Mouse (Mus musculus) midbrain, embryonic 12.5 days (tissue): Measurements from ENCODE around the gene Brca2. TPM values are rescaled to one million over a fixed set of nuclear protein-coding genes. Genes with fewer than 3 reads are reported as not detected.

Source experiments
- ATAC-seq: fragments of 200-750 bp; cut with Nextera tagmentation; 2 replicates; pipeline ENCODE4 v1.8.0; 2017; ENCODE audit warnings: low read depth, moderate TSS enrichment, moderate library complexity; ENCODE audit not compliant: low FRiP score
- H3K27ac ChIP-seq: fragments of 300-500 bp; sonication (generic); replicated peaks from 2 replicates; pipeline ENCODE4 v1.5.1; 2016; ENCODE audit warnings: mild to moderate bottlenecking
- H3K27me3 ChIP-seq: fragments of 300-500 bp; sonication (generic); 2 replicates; pipeline ENCODE4 v1.6.1; 2016; ENCODE audit warnings: mild to moderate bottlenecking
- H3K36me3 ChIP-seq: fragments of 300-500 bp; sonication (generic); 2 replicates; pipeline ENCODE4 v1.6.1; 2016
- H3K4me1 ChIP-seq: fragments of 300-500 bp; sonication (generic); 2 replicates; pipeline ENCODE4 v1.6.1; 2016
- H3K4me2 ChIP-seq: fragments of 300-500 bp; sonication (generic); replicated peaks from 2 replicates; pipeline ENCODE4 v1.6.1; 2016; ENCODE audit warnings: mild to moderate bottlenecking, moderate library complexity
- H3K4me3 ChIP-seq: fragments of 300-500 bp; sonication (generic); 2 replicates; pipeline ENCODE4 v1.5.1; 2016; ENCODE audit warnings: mild to moderate bottlenecking
- H3K9ac ChIP-seq: fragments of 300-500 bp; sonication (generic); replicated peaks from 2 replicates; pipeline ENCODE4 v1.6.1; 2016; ENCODE audit warnings: mild to moderate bottlenecking, moderate library complexity
- H3K9me3 ChIP-seq: fragments of 300-500 bp; sonication (generic); 2 replicates; pipeline ENCODE4 v1.6.1; 2016; ENCODE audit warnings: mild to moderate bottlenecking
- WGBS: fragments of 180-500 bp; shearing (Covaris S2); methylation state at CpG from one replicate; pipeline ENCODE4 v1.1.7; 2016; 5-methylcytosine and 5-hydroxymethylcytosine counted together
- polyA plus RNA-seq: library from polyadenylated mRNA; unstranded; fragments of >200 nt; fragmentation: Nextera tagmentation; extraction: Ambion mirVana; gene quantifications from 2 replicates; pipeline ENCODE4 v1.2.1, GENCODE M21; 2016

Brca2 gene
- polyA plus RNA-seq, 1 experiment from 2014 or later: 25.2 TPM

DNA sequence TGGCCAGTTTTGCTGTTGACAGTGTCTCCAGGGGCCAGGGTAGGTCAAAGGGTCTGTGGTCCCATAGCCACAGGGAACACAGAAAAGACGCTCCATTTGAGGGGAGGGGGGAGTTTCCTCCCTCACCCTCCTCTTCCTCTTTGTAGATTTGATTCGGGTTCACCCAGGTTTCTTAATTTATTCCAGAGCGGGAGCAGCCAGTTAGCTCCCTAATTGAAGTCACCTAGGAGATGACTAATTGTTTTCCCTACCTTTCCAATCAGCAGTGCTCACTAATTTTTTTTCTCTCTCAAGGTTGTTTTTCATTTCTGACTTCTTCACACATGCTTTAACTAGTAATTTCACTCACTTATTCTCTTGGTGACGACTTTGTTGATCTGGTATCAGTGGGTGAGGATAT is 4.4 kb upstream of the Brca2 start, which contains the start of gene Zar1l:
TSS of gene Zar1l (minus strand) at position 101 of the 400 bp plus-strand sequence.
- no peak within 1 kb of the TSS for H3K27ac ChIP-seq
- H3K27me3 ChIP-seq: no peaks in the 10 kb centered on the region
- H3K4me2 ChIP-seq: no peak within 1 kb of the TSS
- no peaks in the 10 kb centered on the region for H3K36me3 ChIP-seq
- 67% methylated on average over 4 of the region's 4 CpGs for WGBS
- H3K4me3 ChIP-seq: no peak within 1 kb of the TSS
- no peak for ATAC-seq
- H3K9me3 ChIP-seq: 0 out of 2 replicates have a peak, but pooled peaks cover 3% of the 10 kb centered on the region
- no peak within 1 kb of the TSS for H3K9ac ChIP-seq
- 0 out of 2 replicates have a peak, but pooled peaks cover 3% of the 10 kb centered on the region for H3K4me1 ChIP-seq

DNA sequence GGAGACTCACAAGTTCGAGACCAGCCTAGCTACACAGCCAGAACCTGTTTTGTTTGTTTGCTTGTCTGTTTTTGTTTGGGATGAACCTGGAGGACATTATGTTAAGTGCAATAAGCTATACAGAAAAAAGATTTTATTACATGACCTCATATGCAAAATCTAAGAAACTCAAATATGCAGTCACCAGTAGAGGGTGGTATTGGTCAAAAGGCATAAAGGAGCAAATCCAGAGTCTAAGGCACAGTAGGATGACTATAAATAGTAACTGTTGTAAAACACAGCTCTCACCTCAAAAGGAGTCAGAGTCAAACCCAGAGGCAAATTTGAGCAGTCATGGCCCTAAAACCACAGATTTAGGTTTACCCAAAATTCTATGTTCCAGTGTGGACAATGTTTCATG is 2.9 kb upstream of the Brca2 start:
- Histone ChIP-seq H3K4me1 (peaks cover 11% of the 10 kb centered on the region), H3K9ac (no peak overlapping the region), H3K27ac (no peak overlapping the region), H3K27me3 (no peaks in the 10 kb centered on the region), H3K9me3 (no peaks in the 10 kb centered on the region), H3K4me3 (no peak overlapping the region), H3K36me3 (no peaks in the 10 kb centered on the region), H3K4me2 (no peak overlapping the region)
- 94% methylated on average over 1 of the region's 1 CpGs for WGBS
- ATAC-seq: no peak

DNA sequence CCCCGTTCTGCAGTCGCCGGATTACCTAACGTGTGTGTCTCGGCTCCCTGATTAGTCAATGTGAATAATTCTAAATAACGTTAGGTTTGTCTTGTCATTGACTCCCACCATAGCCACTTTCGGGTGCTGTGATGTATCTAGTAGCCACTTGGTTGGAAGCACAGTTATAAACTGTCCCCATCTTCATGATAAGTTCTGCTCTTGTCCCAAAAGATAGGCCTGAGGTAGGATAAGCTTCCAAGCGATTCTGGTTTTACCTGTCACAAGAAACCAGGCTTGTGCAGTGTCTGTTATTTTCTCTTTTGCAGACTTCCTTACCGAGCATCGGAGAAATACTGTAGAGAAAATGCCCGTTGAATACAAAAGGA is 421 bp downstream of the Brca2 start:
- Histone ChIP-seq H3K4me3 (peak overlapping the region; percentile 82), H3K4me2 (peak overlapping the region; percentile 71), H3K9me3 (no peaks in the 10 kb centered on the region), H3K36me3 (no peaks in the 10 kb centered on the region), H3K27me3 (no peaks in the 10 kb centered on the region), H3K9ac (peak overlapping the region; percentile 84), H3K4me1 (peaks cover 11% of the 10 kb centered on the region), H3K27ac (peak overlapping the region; percentile 63)
- ATAC-seq: no peak
- 8% methylated on average over 11 of the region's 11 CpGs for WGBS

DNA sequence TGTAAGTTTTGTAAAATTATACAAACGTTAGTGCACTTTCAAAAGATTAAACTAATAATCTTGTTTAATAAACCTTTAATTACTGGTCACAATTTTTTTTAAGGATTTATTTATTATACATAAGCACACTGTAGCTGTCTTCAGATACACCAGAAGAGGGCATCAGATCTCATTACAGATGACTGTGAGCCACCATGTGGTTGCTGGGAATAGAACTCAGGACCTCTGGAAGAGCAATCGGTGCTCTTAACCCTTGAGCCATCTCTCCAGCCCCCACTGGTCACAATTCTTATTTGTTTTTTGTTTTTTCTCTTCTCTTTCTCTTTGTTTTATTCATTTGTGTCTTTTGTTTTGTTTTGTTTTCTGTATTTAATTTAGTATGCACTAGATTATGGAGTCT is 2.8 kb downstream of the Brca2 start:
- H3K27ac ChIP-seq: no peak overlapping the region
- no peak for ATAC-seq
- H3K27me3 ChIP-seq: no peaks in the 10 kb centered on the region
- H3K4me3 ChIP-seq: no peak overlapping the region
- 85% methylated on average over 2 of the region's 2 CpGs for WGBS
- no peaks in the 10 kb centered on the region for H3K36me3 ChIP-seq
- H3K9ac ChIP-seq: no peak overlapping the region
- no peaks in the 10 kb centered on the region for H3K9me3 ChIP-seq
- H3K4me1 ChIP-seq: peaks cover 11% of the 10 kb centered on the region
- H3K4me2 ChIP-seq: no peak overlapping the region

- H3K9me3 ChIP-seq: no peaks in the 10 kb centered on the region
- ATAC-seq: no peak
- H3K4me3 ChIP-seq: no peak overlapping the region
- 98% methylated on average over 1 of the region's 1 CpGs for WGBS
- no peak overlapping the region for H3K4me2 ChIP-seq
- no peaks in the 10 kb centered on the region for H3K27me3 ChIP-seq
- no peak overlapping the region for H3K27ac ChIP-seq
- H3K36me3 ChIP-seq: peaks cover 43% of the 10 kb centered on the region
- no peaks in the 10 kb centered on the region for H3K4me1 ChIP-seq
- H3K9ac ChIP-seq: no peak overlapping the region
Measured at GRCm38 (mm10) chr5:150541302-150541701, 18.9 kb downstream of the Brca2 start.

- H3K4me2 ChIP-seq: no peak overlapping the region
- WGBS: 90% methylated on average over 2 of the region's 2 CpGs
- no peak overlapping the region for H3K9ac ChIP-seq
- H3K4me3 ChIP-seq: no peak overlapping the region
- H3K27me3 ChIP-seq: no peaks in the 10 kb centered on the region
- ATAC-seq: no peak
- peaks cover 25% of the 10 kb centered on the region for H3K36me3 ChIP-seq
- no peak overlapping the region for H3K27ac ChIP-seq
- no peaks in the 10 kb centered on the region for H3K9me3 ChIP-seq
- no peaks in the 10 kb centered on the region for H3K4me1 ChIP-seq
Measured at GRCm38 (mm10) chr5:150543184-150543583, 20.8 kb downstream of the Brca2 start.

GRCm38 (mm10) chr5:150551637-150552036 is 29.2 kb downstream of the Brca2 start:
- Histone ChIP-seq H3K9me3 (no peaks in the 10 kb centered on the region), H3K4me3 (no peak overlapping the region), H3K4me1 (no peaks in the 10 kb centered on the region), H3K4me2 (no peak overlapping the region), H3K36me3 (peaks cover 40% of the 10 kb centered on the region), H3K27ac (no peak overlapping the region), H3K9ac (no peak overlapping the region), H3K27me3 (no peaks in the 10 kb centered on the region)
- ATAC-seq: no peak
- WGBS: 90% methylated on average over 3 of the region's 3 CpGs

GRCm38 (mm10) chr5:150559519-150560103 is 37.2 kb downstream of the Brca2 start:
- H3K9ac ChIP-seq: no peak overlapping the region
- H3K36me3 ChIP-seq: peaks cover 40% of the 10 kb centered on the region
- H3K4me2 ChIP-seq: no peak overlapping the region
- no peaks in the 10 kb centered on the region for H3K9me3 ChIP-seq
- H3K27ac ChIP-seq: no peak overlapping the region
- 95% methylated on average over 6 of the region's 6 CpGs for WGBS
- H3K27me3 ChIP-seq: no peaks in the 10 kb centered on the region
- no peak overlapping the region for H3K4me3 ChIP-seq
- no peak for ATAC-seq
- no peaks in the 10 kb centered on the region for H3K4me1 ChIP-seq

- no peak overlapping the region for H3K9ac ChIP-seq
- no peak for ATAC-seq
- H3K36me3 ChIP-seq: peaks cover 39% of the 10 kb centered on the region
Measured at GRCm38 (mm10) chr5:150560851-150561250, 38.4 kb downstream of the Brca2 start.

GRCm38 (mm10) chr5:150561376-150561775 is 38.9 kb downstream of the Brca2 start:
- Histone ChIP-seq H3K4me2 (no peak overlapping the region), H3K27me3 (no peaks in the 10 kb centered on the region), H3K36me3 (peaks cover 38% of the 10 kb centered on the region), H3K27ac (no peak overlapping the region), H3K4me1 (no peaks in the 10 kb centered on the region), H3K9ac (no peak overlapping the region), H3K4me3 (no peak overlapping the region), H3K9me3 (no peaks in the 10 kb centered on the region)
- no peak for ATAC-seq

More at GRCm38 (mm10) chr5:150560851-150561250, 38.4 kb downstream of the Brca2 start:
- Histone ChIP-seq H3K4me3 (no peak overlapping the region), H3K4me2 (no peak overlapping the region), H3K4me1 (no peaks in the 10 kb centered on the region), H3K27ac (no peak overlapping the region), H3K9me3 (no peaks in the 10 kb centered on the region), H3K27me3 (no peaks in the 10 kb centered on the region)
- 98% methylated on average over 5 of the region's 5 CpGs for WGBS

DNA sequence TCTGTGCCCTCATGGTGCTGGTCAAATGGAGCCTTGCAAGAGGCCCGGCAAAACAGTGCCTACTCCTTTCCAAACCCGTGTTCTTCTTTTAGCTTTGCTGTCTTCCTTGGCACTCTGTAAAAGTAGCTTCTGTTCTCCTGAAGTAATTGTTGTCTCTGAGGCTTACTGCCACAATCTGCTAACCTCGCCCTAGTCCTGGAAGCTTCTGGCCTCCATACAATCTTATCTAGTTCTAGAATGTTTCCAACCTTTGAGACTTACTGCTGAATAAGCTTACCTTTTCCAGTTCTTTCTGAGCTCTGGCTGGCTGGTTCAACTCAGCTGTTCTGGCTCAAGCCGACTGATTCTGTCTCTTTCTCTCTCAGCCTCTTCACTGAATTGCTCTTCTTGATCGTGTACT is 39.4 kb downstream of the Brca2 start:
- Histone ChIP-seq H3K27ac (no peak overlapping the region), H3K4me2 (no peak overlapping the region), H3K4me1 (no peaks in the 10 kb centered on the region), H3K9me3 (no peaks in the 10 kb centered on the region), H3K27me3 (no peaks in the 10 kb centered on the region), H3K36me3 (peaks cover 39% of the 10 kb centered on the region), H3K9ac (no peak overlapping the region), H3K4me3 (no peak overlapping the region)
- ATAC-seq: no peak
- WGBS: 94% methylated on average over 5 of the region's 5 CpGs

DNA sequence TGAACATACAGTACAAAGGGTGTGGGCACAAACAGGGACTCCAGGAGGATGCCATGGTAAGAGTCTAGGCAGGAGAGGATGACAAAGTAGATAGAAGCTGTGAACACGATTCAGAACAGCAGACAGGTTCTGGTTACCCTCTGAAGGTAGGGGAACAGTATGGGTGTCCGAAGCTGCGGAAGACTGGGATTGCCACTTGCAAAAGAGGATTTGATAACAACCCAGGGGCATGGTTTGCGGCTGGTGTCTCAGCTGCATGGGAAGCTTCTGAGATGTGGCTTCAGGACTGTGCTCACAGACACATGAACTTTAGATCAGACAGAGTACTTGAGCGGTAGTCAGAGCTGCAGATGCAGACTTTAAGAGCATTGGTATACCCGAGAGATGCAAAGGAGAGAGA is 42.0 kb downstream of the Brca2 start:
- Histone ChIP-seq H3K4me2 (no peak overlapping the region), H3K27me3 (no peaks in the 10 kb centered on the region), H3K4me3 (no peak overlapping the region), H3K27ac (no peak overlapping the region), H3K4me1 (no peaks in the 10 kb centered on the region), H3K36me3 (peaks cover 44% of the 10 kb centered on the region), H3K9ac (no peak overlapping the region), H3K9me3 (no peaks in the 10 kb centered on the region)
- no peak for ATAC-seq
- WGBS: 94% methylated on average over 6 of the region's 6 CpGs

DNA sequence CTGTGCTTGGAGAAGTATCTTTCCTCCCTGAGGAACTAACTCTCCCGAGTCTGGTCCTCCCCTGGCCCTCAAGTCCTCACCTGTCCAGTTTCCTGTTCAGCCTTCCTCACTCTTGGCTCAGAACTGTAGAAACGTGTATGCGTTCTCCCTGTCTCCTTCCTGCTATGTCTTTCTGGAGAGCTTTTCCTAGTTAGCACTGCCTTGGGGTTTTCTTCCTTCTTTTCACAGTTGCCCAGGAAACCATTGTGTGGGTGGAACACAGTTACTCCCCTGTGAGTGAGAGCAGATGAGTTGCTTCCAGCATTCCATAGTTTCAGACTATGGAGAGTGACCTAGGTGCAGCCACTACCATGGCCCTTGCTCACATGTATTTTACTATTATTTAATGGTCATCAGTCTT is 43.8 kb downstream of the Brca2 start:
- WGBS: 67% methylated on average over 3 of the region's 3 CpGs
- Histone ChIP-seq H3K9me3 (no peaks in the 10 kb centered on the region), H3K9ac (no peak overlapping the region), H3K27ac (no peak overlapping the region), H3K36me3 (peaks cover 49% of the 10 kb centered on the region), H3K4me2 (no peak overlapping the region), H3K27me3 (no peaks in the 10 kb centered on the region), H3K4me1 (no peaks in the 10 kb centered on the region), H3K4me3 (no peak overlapping the region)
- no peak for ATAC-seq
